In genomic region chr4:151763928-151764327, GRCm38 (mm10) we compare ENCODE assay signal across 9 mouse cellular contexts.
DNase-seq lines count a peak whose midpoint lies in the region; ATAC-seq and TF ChIP-seq lines count a peak whose summit lies in the region.
"Had no signal": no experiment of that assay in that cellular context is flagged by ENCODE, and none has a peak within 500 bp of the region (broad histone marks: within the 10 kb centered on the region; RNA-seq: fewer than 3 reads in every experiment).

No protein-coding gene starts in this region.

- no peak overlapping the region for H3K9ac ChIP-seq in forebrain, embryonic 11.5 days (ENCODE audit: low read length)
- no peak overlapping the region for H3K9ac ChIP-seq in forebrain, embryonic 12.5 days
- no peak overlapping the region for H3K9ac ChIP-seq in kidney, postnatal 0 days (ENCODE audit: low read depth, low read length)
- no peak overlapping the region for H3K9ac ChIP-seq in heart, adult 2 months (ENCODE audit: low read depth, low read length)
- H3K9ac ChIP-seq: heart, embryonic 15.5 days had no signal

- no peaks in the 10 kb centered on the region for H3K79me2 ChIP-seq in heart, adult 2 months (replicated peaks; ENCODE audit: control insufficient read depth, insufficient read depth, low read length)

- no peak overlapping the region for H3K4me2 ChIP-seq in forebrain, embryonic 11.5 days (ENCODE audit: low read depth, low read length, severe bottlenecking)
- no peak overlapping the region for H3K4me2 ChIP-seq in forebrain, embryonic 12.5 days
- no peak overlapping the region for H3K4me2 ChIP-seq in kidney, postnatal 0 days (ENCODE audit: low read length)
- H3K4me2 ChIP-seq: heart, embryonic 15.5 days had no signal

- H3K4me3 ChIP-seq in forebrain, embryonic 11.5 days (ENCODE audit: low read depth, low read length): no peak overlapping the region
- H3K4me3 ChIP-seq in forebrain, embryonic 12.5 days (replicated peaks): no peak overlapping the region
- H3K4me3 ChIP-seq in thymus, adult 2 months (ENCODE audit: control insufficient read depth, insufficient read depth, low read length): no peak overlapping the region
- H3K4me3 ChIP-seq in kidney, postnatal 0 days (replicated peaks; ENCODE audit: low read depth, low read length): no peak overlapping the region
- no peak overlapping the region for H3K4me3 ChIP-seq in heart, adult 2 months
- H3K4me3 ChIP-seq: heart, embryonic 15.5 days had no signal

- H3K4me1 ChIP-seq in forebrain, embryonic 11.5 days (replicated peaks; ENCODE audit: control insufficient read depth, insufficient read depth, low read length): no peaks in the 10 kb centered on the region
- peaks cover 13% of the 10 kb centered on the region for H3K4me1 ChIP-seq in forebrain, embryonic 12.5 days
- no peaks in the 10 kb centered on the region for H3K4me1 ChIP-seq in thymus, adult 2 months (replicated peaks; ENCODE audit: control insufficient read depth, insufficient read depth, low read length)
- H3K4me1 ChIP-seq in kidney, postnatal 0 days (replicated peaks; ENCODE audit: insufficient read depth, low read length): no peaks in the 10 kb centered on the region
- peaks cover 1% of the 10 kb centered on the region; the same call in 1 of the 2 replicates for H3K4me1 ChIP-seq in heart, adult 2 months (ENCODE audit: control insufficient read depth, insufficient read depth, low read length)
- H3K4me1 ChIP-seq: heart, embryonic 15.5 days had no signal

- intact Hi-C loops in heart, adult 2 months (cut with DNase I): no loop called here

- H3K27me3 ChIP-seq in forebrain, embryonic 11.5 days (ENCODE audit: control insufficient read depth, insufficient read depth, low read length): no peaks in the 10 kb centered on the region
- H3K27me3 ChIP-seq in forebrain, embryonic 12.5 days: no peaks in the 10 kb centered on the region
- no peaks in the 10 kb centered on the region for H3K27me3 ChIP-seq in thymus, adult 2 months (ENCODE audit: control insufficient read depth, insufficient read depth, low read length)
- H3K27me3 ChIP-seq in kidney, postnatal 0 days (ENCODE audit: insufficient read depth, low read length): no peaks in the 10 kb centered on the region
- no peaks in the 10 kb centered on the region for H3K27me3 ChIP-seq in heart, adult 2 months (ENCODE audit: control insufficient read depth, insufficient read depth, low read length)
- H3K27me3 ChIP-seq: heart, embryonic 15.5 days had no signal

- TF ChIP-seq EP300 in heart, adult 2 months (IDR thresholded peaks at IDR 0.05; ENCODE audit: insufficient read depth, low read depth, low read length): no peak

- no peaks in the 10 kb centered on the region for H3K9me3 ChIP-seq in forebrain, embryonic 11.5 days (ENCODE audit: control insufficient read depth, low read length)
- H3K9me3 ChIP-seq in forebrain, embryonic 12.5 days: no peaks in the 10 kb centered on the region
- no peaks in the 10 kb centered on the region for H3K9me3 ChIP-seq in kidney, postnatal 0 days (replicated peaks; ENCODE audit: low read length)
- H3K9me3 ChIP-seq: heart, embryonic 15.5 days had no signal

- TF ChIP-seq CTCF in thymus, adult 2 months (IDR thresholded peaks at IDR 0.05; ENCODE audit: borderline replicate concordance, control insufficient read depth, extremely low read depth, insufficient read depth, low read length, poor library complexity): no peak
- TF ChIP-seq CTCF in kidney, postnatal 0 days (IDR thresholded peaks at IDR 0.05; ENCODE audit: low read depth): no peak
- no peak for TF ChIP-seq CTCF in heart, adult 2 months (IDR thresholded peaks at IDR 0.05)

- no peak for ATAC-seq in forebrain, embryonic 11.5 days (replicated peaks; ENCODE audit: low FRiP score)
- ATAC-seq in forebrain, embryonic 12.5 days (ENCODE audit: low FRiP score): no peak
- 0 out of 2 replicates have a peak, but pooled peaks have one; percentile 49 for ATAC-seq in kidney, postnatal 0 days (replicated peaks; ENCODE audit: low FRiP score, low read depth)
- ATAC-seq in CD4-positive, CD25-positive, alpha-beta regulatory T cell, adult 4 months: no peak

- no peak for TF ChIP-seq POLR2A in thymus, adult 2 months (IDR thresholded peaks at IDR 0.05; ENCODE audit: control insufficient read depth, extremely low read depth, insufficient read depth, low read length, poor library complexity)
- no peak for TF ChIP-seq POLR2A in heart, adult 2 months (IDR thresholded peaks at IDR 0.05; ENCODE audit: insufficient read depth, low read depth, low read length)

- H3K36me3 ChIP-seq in forebrain, embryonic 11.5 days (ENCODE audit: control insufficient read depth, insufficient read depth, low read length): no peaks in the 10 kb centered on the region; the same call in 1 of the 2 replicates
- H3K36me3 ChIP-seq in forebrain, embryonic 12.5 days (replicated peaks): no peaks in the 10 kb centered on the region
- H3K36me3 ChIP-seq in thymus, adult 2 months (ENCODE audit: control insufficient read depth, insufficient read depth, low read length): no peaks in the 10 kb centered on the region
- no peaks in the 10 kb centered on the region for H3K36me3 ChIP-seq in kidney, postnatal 0 days (ENCODE audit: insufficient read depth, low read length)
- H3K36me3 ChIP-seq in heart, adult 2 months (ENCODE audit: control insufficient read depth, insufficient read depth, low read length): no peaks in the 10 kb centered on the region
- H3K36me3 ChIP-seq: heart, embryonic 15.5 days had no signal

- no peak overlapping the region for H3K27ac ChIP-seq in forebrain, embryonic 11.5 days (ENCODE audit: low read depth, low read length)
- H3K27ac ChIP-seq in forebrain, embryonic 12.5 days: no peak overlapping the region
- H3K27ac ChIP-seq in thymus, adult 2 months (ENCODE audit: control insufficient read depth, insufficient read depth, low read length): no peak overlapping the region
- H3K27ac ChIP-seq in kidney, postnatal 0 days: no peak overlapping the region
- no peak overlapping the region for H3K27ac ChIP-seq in heart, adult 2 months
- H3K27ac ChIP-seq: heart, embryonic 15.5 days had no signal

- 44% methylated on average over 6 of the region's 6 CpGs for WGBS in forebrain, embryonic 11.5 days
- 46% methylated on average over 6 of the region's 6 CpGs for WGBS in forebrain, embryonic 12.5 days
- WGBS in thymus, adult 2 months: 70% methylated on average over 6 of the region's 6 CpGs
- WGBS in kidney, postnatal 0 days: 30% methylated on average over 6 of the region's 6 CpGs
- WGBS in heart, adult 2 months: 35% methylated on average over 6 of the region's 6 CpGs

- DNase-seq in forebrain, embryonic 11.5 days (ENCODE audit: low spot score): peak; percentile 79
- peak; percentile 6 for DNase-seq in thymus, adult 2 months
- DNase-seq in thymus, postnatal 25 days: no peak
- DNase-seq in kidney, postnatal 0 days (ENCODE audit: low spot score): peak; percentile 80
- DNase-seq in ovary, postnatal 36 days (ENCODE audit: low spot score): peak; percentile 69
- no peak for DNase-seq in heart, adult 2 months

Comparison
In these comparisons a context has a peak if more than half of its experiments do, and no peak if none do; other contexts are left out.
1. DNase-seq: peak in forebrain, embryonic 11.5 days (single experiment), thymus, adult 2 months (single experiment), kidney, postnatal 0 days (single experiment) and ovary, postnatal 36 days (single experiment); none in thymus, postnatal 25 days (single experiment) and heart, adult 2 months (0 of 2).